Mouse (Mus musculus): ENCODE measurements around the gene Lhx9. TPM values are rescaled to one million over a fixed set of nuclear protein-coding genes. Genes with fewer than 3 reads are reported as not detected.
"Not testable (repeated sequence)": the region's sequence is repeated elsewhere in the genome, so short reads cannot be mapped to it uniquely, and the experiment has no call there.

Gene Lhx9
- 11.0 and 18.1 TPM in 2 replicates for polyA plus RNA-seq (2016; fragmentation: Nextera tagmentation; extraction: Ambion mirVana)

DNA sequence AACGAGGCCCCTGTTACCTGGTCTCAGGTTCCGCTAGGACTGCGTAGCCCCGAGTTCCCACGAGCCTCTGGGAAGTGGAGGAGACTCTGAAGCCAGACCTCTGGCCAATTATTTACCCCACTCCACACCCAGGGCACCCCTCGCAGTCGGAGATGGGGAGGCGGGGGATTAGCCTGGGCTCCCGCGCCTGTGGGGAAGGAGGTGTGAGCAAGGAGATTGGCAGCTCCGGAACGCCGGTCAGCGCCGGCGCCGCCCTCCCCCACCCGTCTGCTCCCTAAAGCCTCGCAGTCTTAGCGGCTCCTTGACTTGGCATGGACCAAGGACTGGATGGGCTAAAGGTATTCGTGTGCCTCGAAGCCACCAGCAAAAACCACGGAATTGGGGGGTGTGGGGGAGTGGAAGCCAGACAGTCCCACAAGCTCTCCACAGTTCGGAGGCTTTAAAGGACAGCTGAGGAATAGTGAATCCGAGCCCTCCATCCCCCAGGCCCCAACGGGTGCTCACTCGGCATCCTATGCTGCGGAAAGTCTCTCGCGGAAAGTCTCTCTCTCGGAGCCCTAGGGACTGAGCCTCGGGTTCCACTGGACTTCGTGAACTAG, at the start of gene Lhx9:
Gene Lhx9 (minus strand): TSS at position 67 of the 599 bp plus-strand sequence.
- Histone ChIP-seq H3K4me1 (replicated peaks) (peaks cover 42% of the 10 kb centered on the region), H3K27me3 (ENCODE audit: insufficient read depth, poor library complexity, severe bottlenecking) (peaks cover 94% of the 10 kb centered on the region), H3K27ac (peak within 1 kb of the TSS; percentile 18; the same call in 1 of the 2 replicates), H3K4me3 (peak within 1 kb of the TSS; percentile 49), H3K36me3 (peaks cover 14% of the 10 kb centered on the region; the same call in 1 of the 2 replicates), H3K9me3 (no peaks in the 10 kb centered on the region)
- peak; percentile 71 for DNase-seq (ENCODE audit: low spot score)
- under 1% methylated on average over 33 of the region's 33 CpGs for WGBS

GRCm38 (mm10) chr1:138896088-138896487, 47.7 kb upstream of the Lhx9 start:
- H3K4me1 ChIP-seq (replicated peaks): no peaks in the 10 kb centered on the region

DNA sequence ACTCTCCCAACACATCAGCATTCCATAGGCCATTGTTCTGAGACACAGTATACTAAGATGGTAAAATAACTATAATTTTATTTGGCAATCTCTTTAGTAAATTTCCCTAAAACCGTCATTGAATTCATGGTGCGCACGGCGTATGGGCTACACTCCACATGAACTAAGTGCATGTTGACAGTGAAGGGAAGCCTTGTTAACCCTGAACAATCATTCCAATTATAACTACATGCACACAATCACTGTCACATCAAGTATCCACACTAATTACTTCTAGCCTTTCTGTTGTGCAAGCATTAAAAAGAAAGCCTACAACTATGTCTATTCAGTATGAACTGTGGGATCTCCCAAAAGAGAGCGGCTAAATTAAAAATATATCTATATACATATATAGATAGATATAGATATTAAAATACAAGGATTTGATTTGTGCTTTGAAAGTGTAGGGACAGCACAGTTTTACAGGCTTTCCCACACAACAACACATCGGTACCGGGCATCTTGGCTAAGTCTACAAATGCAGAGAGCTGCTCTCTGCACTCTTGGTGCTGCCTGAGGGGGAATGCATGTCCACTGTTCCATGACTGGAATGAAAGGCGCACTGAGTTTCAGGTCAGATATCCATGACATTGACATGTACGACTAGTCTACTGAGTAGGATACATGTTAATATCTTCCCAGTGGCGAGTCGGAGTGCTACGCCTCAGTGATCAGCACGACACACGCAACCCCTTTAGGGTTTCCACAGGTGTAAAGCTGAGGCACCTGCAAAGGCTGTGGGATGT, 29.3 kb upstream of the Lhx9 start:
- Histone ChIP-seq H3K27ac (no peak overlapping the region), H3K36me3 (no peaks in the 10 kb centered on the region), H3K27me3 (ENCODE audit: insufficient read depth, poor library complexity, severe bottlenecking) (no peaks in the 10 kb centered on the region), H3K4me3 (no peak overlapping the region), H3K4me1 (replicated peaks) (no peaks in the 10 kb centered on the region), H3K9me3 (0 out of 2 replicates have a peak, but pooled peaks cover 7% of the 10 kb centered on the region)
- no peak for DNase-seq (ENCODE audit: low spot score)
- 94% methylated on average over 14 of the region's 14 CpGs for WGBS

More at GRCm38 (mm10) chr1:138896088-138896487, 47.7 kb upstream of the Lhx9 start:
- no peak overlapping the region for H3K27ac ChIP-seq
- no peak for DNase-seq (ENCODE audit: low spot score)
- H3K27me3 ChIP-seq (ENCODE audit: insufficient read depth, poor library complexity, severe bottlenecking): no peaks in the 10 kb centered on the region
- no peak overlapping the region for H3K4me3 ChIP-seq
- no peaks in the 10 kb centered on the region for H3K9me3 ChIP-seq
- no peaks in the 10 kb centered on the region for H3K36me3 ChIP-seq
- 88% methylated on average over 3 of the region's 3 CpGs for WGBS

DNA sequence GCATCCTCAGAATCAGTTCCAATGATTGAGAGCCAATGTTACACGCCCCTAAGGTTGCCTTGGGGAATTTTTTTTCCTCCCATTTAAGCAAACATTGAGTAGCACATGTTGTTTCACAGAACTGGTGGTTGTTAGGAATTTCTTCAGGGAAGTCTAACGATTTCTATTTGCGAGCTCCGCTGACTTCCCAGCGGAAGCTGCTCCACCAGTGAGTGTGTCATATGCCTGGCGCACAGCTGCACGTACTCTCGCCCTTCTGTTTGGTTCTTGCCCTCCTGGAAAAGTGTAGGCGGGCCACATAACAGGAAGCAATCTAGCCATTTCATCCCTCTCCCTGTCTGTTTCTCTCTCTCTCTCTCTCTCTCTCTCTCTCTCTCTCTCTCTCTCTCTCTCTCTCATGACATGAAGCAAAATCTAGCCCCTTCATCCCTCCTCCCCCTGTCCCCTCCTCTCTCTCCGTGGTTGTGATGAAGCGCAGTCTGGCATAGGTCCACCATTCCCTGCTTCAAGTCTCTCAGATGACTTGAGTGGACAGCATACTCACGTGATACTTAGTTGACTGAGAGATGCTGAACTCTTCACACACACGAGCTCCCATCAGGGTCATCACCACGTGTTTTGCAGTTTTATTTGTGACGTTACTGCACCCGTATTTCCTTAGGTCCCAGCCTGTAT, 28.1 kb upstream of the Lhx9 start:
- Histone ChIP-seq H3K4me3 (no peak overlapping the region), H3K27me3 (ENCODE audit: insufficient read depth, poor library complexity, severe bottlenecking) (no peaks in the 10 kb centered on the region), H3K4me1 (replicated peaks) (no peaks in the 10 kb centered on the region), H3K9me3 (0 out of 2 replicates have a peak, but pooled peaks cover 7% of the 10 kb centered on the region), H3K36me3 (no peaks in the 10 kb centered on the region), H3K27ac (no peak overlapping the region)
- DNase-seq (ENCODE audit: low spot score): no peak
- 78% methylated on average over 16 of the region's 16 CpGs for WGBS

GRCm38 (mm10) chr1:138856101-138856950, 7.9 kb upstream of the Lhx9 start, which contains the start of gene 2310009B15Rik:
Gene 2310009B15Rik (minus strand): TSS chr1:138856852.
- under 1% methylated on average over 54 of the region's 79 CpGs for WGBS
- Histone ChIP-seq H3K27ac (peak within 1 kb of the TSS; percentile 89), H3K27me3 (ENCODE audit: insufficient read depth, poor library complexity, severe bottlenecking) (peaks cover 17% of the 10 kb centered on the region), H3K4me3 (peak within 1 kb of the TSS; percentile 55)
- not testable (repeated sequence) for H3K9me3 ChIP-seq; H3K36me3 ChIP-seq; H3K4me1 ChIP-seq (replicated peaks)
- peak; percentile 91 for DNase-seq (ENCODE audit: low spot score)

DNA sequence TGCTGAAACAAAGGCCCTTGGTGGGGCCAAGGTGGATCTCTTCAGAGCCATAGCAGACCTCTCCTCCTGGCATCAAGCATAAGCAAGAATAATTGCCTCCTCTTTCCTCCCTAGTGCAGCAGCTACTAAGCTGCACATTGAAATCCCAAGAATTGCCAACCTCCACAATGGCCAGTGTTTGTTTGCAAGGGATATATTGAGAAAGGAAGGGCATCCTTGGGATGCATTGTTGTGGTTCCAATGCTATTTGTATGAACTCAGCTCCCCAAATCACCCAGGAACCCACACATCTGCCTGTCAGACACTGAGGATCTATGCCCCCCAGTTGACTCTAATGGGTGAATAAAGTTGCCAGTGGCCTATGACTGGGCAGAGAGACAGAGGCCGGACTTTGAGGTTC, 2.4 kb upstream of the Lhx9 start:
- H3K27me3 ChIP-seq (ENCODE audit: insufficient read depth, poor library complexity, severe bottlenecking): peaks cover 72% of the 10 kb centered on the region
- no peak overlapping the region for H3K27ac ChIP-seq
- H3K36me3 ChIP-seq: peaks cover 14% of the 10 kb centered on the region; the same call in 1 of the 2 replicates
- H3K9me3 ChIP-seq: no peaks in the 10 kb centered on the region
- peaks cover 41% of the 10 kb centered on the region for H3K4me1 ChIP-seq (replicated peaks)
- no peak for DNase-seq (ENCODE audit: low spot score)
- WGBS: 87% methylated on average over 1 of the region's 1 CpGs
- no peak overlapping the region for H3K4me3 ChIP-seq

DNA sequence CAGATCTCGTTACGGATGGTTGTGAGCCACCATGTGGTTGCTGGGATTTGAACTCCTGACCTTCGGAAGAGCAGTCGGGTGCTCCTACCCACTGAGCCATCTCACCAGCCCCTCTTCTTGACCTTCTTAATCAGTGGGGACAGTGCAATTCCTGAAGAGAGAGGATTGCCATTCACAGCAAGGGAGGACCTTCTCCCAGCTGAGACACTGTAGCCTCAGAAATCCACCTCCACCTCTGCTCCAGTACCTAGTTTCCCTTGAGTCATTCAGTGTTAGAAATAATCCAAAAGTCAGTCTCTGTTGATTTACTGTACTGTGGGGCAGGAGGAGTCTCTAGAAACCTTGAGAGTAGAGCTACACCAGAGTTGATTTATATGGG, 1.8 kb upstream of the Lhx9 start:
- 27% methylated on average over 4 of the region's 4 CpGs for WGBS
- Histone ChIP-seq H3K27ac (no peak overlapping the region), H3K36me3 (peaks cover 14% of the 10 kb centered on the region; the same call in 1 of the 2 replicates), H3K27me3 (ENCODE audit: insufficient read depth, poor library complexity, severe bottlenecking) (peaks cover 78% of the 10 kb centered on the region), H3K4me1 (replicated peaks) (peaks cover 38% of the 10 kb centered on the region), H3K4me3 (no peak overlapping the region), H3K9me3 (no peaks in the 10 kb centered on the region)
- no peak for DNase-seq (ENCODE audit: low spot score)

DNA sequence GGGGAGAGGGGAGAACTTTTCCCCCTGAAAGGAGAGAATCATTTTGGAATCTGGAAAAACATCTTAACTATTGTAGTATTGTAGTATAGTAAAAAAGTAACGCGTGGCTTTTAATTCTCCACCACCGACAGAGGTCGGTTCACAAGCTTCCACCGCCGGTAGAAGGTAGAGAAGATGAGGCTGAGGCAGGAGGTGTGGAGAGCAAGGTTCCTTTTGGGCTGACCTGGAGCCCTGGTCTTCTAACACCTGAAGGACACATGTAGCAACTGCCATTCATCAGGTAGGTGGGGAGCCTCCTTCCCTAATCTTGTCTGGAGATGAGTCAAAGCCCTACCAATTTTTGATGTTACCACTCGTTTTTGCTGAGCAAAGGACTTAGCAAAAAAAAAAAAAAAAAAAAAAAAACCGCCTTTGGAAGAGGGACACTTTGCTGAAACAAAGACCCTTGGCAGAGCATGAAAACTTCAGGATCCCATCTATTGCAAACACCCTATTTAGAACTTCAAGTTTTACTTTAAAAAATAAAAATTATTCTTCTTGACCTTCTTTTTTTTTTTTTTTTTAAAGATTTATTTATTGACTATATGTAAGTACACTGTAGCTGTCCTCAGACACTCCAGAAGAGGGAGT, 1.3 kb upstream of the Lhx9 start:
- Histone ChIP-seq H3K9me3 (no peaks in the 10 kb centered on the region), H3K27me3 (ENCODE audit: insufficient read depth, poor library complexity, severe bottlenecking) (peaks cover 83% of the 10 kb centered on the region), H3K4me3 (no peak overlapping the region), H3K27ac (no peak overlapping the region), H3K36me3 (peaks cover 14% of the 10 kb centered on the region; the same call in 1 of the 2 replicates), H3K4me1 (replicated peaks) (peaks cover 34% of the 10 kb centered on the region)
- WGBS: 3% methylated on average over 8 of the region's 8 CpGs
- no peak for DNase-seq (ENCODE audit: low spot score)

DNA sequence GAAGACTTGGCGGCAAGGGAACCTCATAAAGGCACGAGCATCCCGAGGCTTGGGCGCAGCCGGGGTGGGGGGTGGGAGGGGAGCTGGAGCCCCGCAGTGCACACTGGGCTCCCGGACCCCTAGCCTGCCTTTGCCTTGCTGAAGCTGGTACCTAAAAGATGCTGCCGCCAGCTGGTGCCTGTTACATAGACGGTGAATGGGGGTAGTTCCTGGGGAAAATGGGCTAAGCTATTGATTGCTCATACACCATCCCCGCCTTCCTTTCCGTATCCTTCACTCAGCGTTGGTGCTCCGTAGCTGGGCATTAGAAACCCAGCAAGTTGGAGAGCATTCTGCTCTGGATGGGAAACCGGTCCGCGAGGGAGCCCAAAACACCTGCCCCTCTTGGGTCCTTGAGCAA, 351 bp downstream of the Lhx9 start:
- H3K4me1 ChIP-seq (replicated peaks): peaks cover 48% of the 10 kb centered on the region
- 1% methylated on average over 16 of the region's 16 CpGs for WGBS
- peak overlapping the region; percentile 49 for H3K4me3 ChIP-seq
- peaks cover 14% of the 10 kb centered on the region; the same call in 1 of the 2 replicates for H3K36me3 ChIP-seq
- DNase-seq (ENCODE audit: low spot score): no peak
- peak overlapping the region; percentile 18; the same call in 1 of the 2 replicates for H3K27ac ChIP-seq
- peaks cover 99% of the 10 kb centered on the region for H3K27me3 ChIP-seq (ENCODE audit: insufficient read depth, poor library complexity, severe bottlenecking)
- H3K9me3 ChIP-seq: no peaks in the 10 kb centered on the region

GRCm38 (mm10) chr1:138847146-138847545, 1.2 kb downstream of the Lhx9 start:
- peak overlapping the region; percentile 40; the same call in 1 of the 2 replicates for H3K27ac ChIP-seq
- no peak for DNase-seq (ENCODE audit: low spot score)
- H3K27me3 ChIP-seq (ENCODE audit: insufficient read depth, poor library complexity, severe bottlenecking): peaks cover 99% of the 10 kb centered on the region
- under 1% methylated on average over 21 of the region's 21 CpGs for WGBS
- peaks cover 11% of the 10 kb centered on the region; the same call in 1 of the 2 replicates for H3K36me3 ChIP-seq
- H3K9me3 ChIP-seq: no peaks in the 10 kb centered on the region
- H3K4me3 ChIP-seq: peak overlapping the region; percentile 49
- H3K4me1 ChIP-seq (replicated peaks): peaks cover 55% of the 10 kb centered on the region

- H3K9me3 ChIP-seq: no peaks in the 10 kb centered on the region
- H3K4me3 ChIP-seq: peak overlapping the region; percentile 49
- H3K4me1 ChIP-seq (replicated peaks): peaks cover 60% of the 10 kb centered on the region
- no peak for DNase-seq (ENCODE audit: low spot score)
- H3K27ac ChIP-seq: no peak overlapping the region
- H3K27me3 ChIP-seq (ENCODE audit: insufficient read depth, poor library complexity, severe bottlenecking): peaks cover 99% of the 10 kb centered on the region
- H3K36me3 ChIP-seq: peaks cover 10% of the 10 kb centered on the region; the same call in 1 of the 2 replicates
- WGBS: under 1% methylated on average over 9 of the region's 9 CpGs
These were observed 1.8 kb downstream of the Lhx9 start for GRCm38 (mm10) chr1:138846581-138846980.
